ENCODE assay signal across 14 mouse cellular contexts in genomic region chr14:77636931-77637330, GRCm38 (mm10).
A peak's percentile ranks its signal among the peaks of the same experiment; 100 is the strongest.
DNase-seq lines count a peak whose midpoint lies in the region; ATAC-seq lines count a peak whose summit lies in the region.
"Had no signal": no experiment of that assay in that cellular context is flagged by ENCODE, and none has a peak within 500 bp of the region (broad histone marks: within the 10 kb centered on the region; RNA-seq: fewer than 3 reads in every experiment).

No protein-coding gene starts in this region.

- DNase-seq in frontal cortex, postnatal 25 days (ENCODE audit: low spot score in 2 of 2), result no peak
- no peak for DNase-seq in midbrain, embryonic 10.5 days (ENCODE audit: low spot score)
- no peak for DNase-seq in lung, postnatal 25 days (ENCODE audit: low spot score)
- no peak for DNase-seq in heart, embryonic 10.5 days (ENCODE audit: low spot score)
- DNase-seq: adrenal gland, postnatal 36 days; cerebellum, postnatal 10 days; kidney, adult 8-10 months had no signal

- 39% methylated on average over 6 of the region's 6 CpGs for WGBS in midbrain, embryonic 10.5 days
- WGBS in midbrain, embryonic 16.5 days, result 14% methylated on average over 6 of the region's 6 CpGs
- 9% methylated on average over 6 of the region's 6 CpGs for WGBS in hindbrain, embryonic 12.5 days
- WGBS in neural tube, embryonic 15.5 days, result 19% methylated on average over 6 of the region's 6 CpGs
- 30% methylated on average over 6 of the region's 6 CpGs for WGBS in heart, embryonic 10.5 days

- H3K27me3 ChIP-seq in midbrain, embryonic 10.5 days (ENCODE audit: low read depth, poor library complexity, severe bottlenecking), result peaks cover 7% of the 10 kb centered on the region; the same call in 1 of the 2 replicates
- no peaks in the 10 kb centered on the region for H3K27me3 ChIP-seq in midbrain, embryonic 16.5 days (ENCODE audit: control insufficient read depth, insufficient read depth, low read depth, low read length)
- peaks cover 4% of the 10 kb centered on the region; the same call in 1 of the 2 replicates for H3K27me3 ChIP-seq in hindbrain, embryonic 12.5 days
- H3K27me3 ChIP-seq in neural tube, embryonic 15.5 days (replicated peaks), result no peaks in the 10 kb centered on the region
- H3K27me3 ChIP-seq in heart, embryonic 10.5 days (ENCODE audit: insufficient read depth, poor library complexity, severe bottlenecking), result no peaks in the 10 kb centered on the region
- H3K27me3 ChIP-seq: heart, embryonic 13.5 days; Patski had no signal

- no peak overlapping the region for H3K4me3 ChIP-seq in midbrain, embryonic 10.5 days
- H3K4me3 ChIP-seq in midbrain, embryonic 16.5 days (ENCODE audit: low read depth, low read length), result no peak overlapping the region
- H3K4me3 ChIP-seq in hindbrain, embryonic 12.5 days, result no peak overlapping the region
- H3K4me3 ChIP-seq in neural tube, embryonic 15.5 days (replicated peaks), result no peak overlapping the region
- H3K4me3 ChIP-seq in heart, embryonic 10.5 days, result no peak overlapping the region
- H3K4me3 ChIP-seq: heart, embryonic 13.5 days had no signal

- no peak overlapping the region for H3K4me2 ChIP-seq in midbrain, embryonic 16.5 days (ENCODE audit: low read length)
- H3K4me2 ChIP-seq in hindbrain, embryonic 12.5 days (replicated peaks), result no peak overlapping the region
- no peak overlapping the region for H3K4me2 ChIP-seq in neural tube, embryonic 15.5 days
- H3K4me2 ChIP-seq: heart, embryonic 13.5 days; liver, embryonic 11.5 days had no signal

- H3K36me3 ChIP-seq in midbrain, embryonic 10.5 days, result no peaks in the 10 kb centered on the region
- H3K36me3 ChIP-seq in midbrain, embryonic 16.5 days (ENCODE audit: control insufficient read depth, insufficient read depth, low read length), result no peaks in the 10 kb centered on the region
- no peaks in the 10 kb centered on the region for H3K36me3 ChIP-seq in hindbrain, embryonic 12.5 days
- no peaks in the 10 kb centered on the region for H3K36me3 ChIP-seq in neural tube, embryonic 15.5 days
- H3K36me3 ChIP-seq in heart, embryonic 10.5 days, result no peaks in the 10 kb centered on the region
- H3K36me3 ChIP-seq: heart, embryonic 13.5 days had no signal

- H3K9ac ChIP-seq in midbrain, embryonic 16.5 days (ENCODE audit: low read depth, low read length), result no peak overlapping the region
- H3K9ac ChIP-seq in hindbrain, embryonic 12.5 days, result no peak overlapping the region
- no peak overlapping the region for H3K9ac ChIP-seq in neural tube, embryonic 15.5 days (replicated peaks)
- H3K9ac ChIP-seq: heart, embryonic 13.5 days had no signal

- peaks cover 58% of the 10 kb centered on the region for H3K4me1 ChIP-seq in midbrain, embryonic 10.5 days
- H3K4me1 ChIP-seq in midbrain, embryonic 16.5 days (ENCODE audit: control insufficient read depth, insufficient read depth, low read length), result peaks cover 20% of the 10 kb centered on the region
- peaks cover 18% of the 10 kb centered on the region for H3K4me1 ChIP-seq in hindbrain, embryonic 12.5 days
- H3K4me1 ChIP-seq in neural tube, embryonic 15.5 days, result peaks cover 28% of the 10 kb centered on the region
- H3K4me1 ChIP-seq in heart, embryonic 10.5 days, result peaks cover 30% of the 10 kb centered on the region

- no peaks in the 10 kb centered on the region for H3K9me3 ChIP-seq in midbrain, embryonic 10.5 days (replicated peaks)
- no peaks in the 10 kb centered on the region for H3K9me3 ChIP-seq in midbrain, embryonic 16.5 days (replicated peaks; ENCODE audit: control insufficient read depth, low read length, poor library complexity, severe bottlenecking)
- H3K9me3 ChIP-seq in hindbrain, embryonic 12.5 days (replicated peaks), result no peaks in the 10 kb centered on the region
- no peaks in the 10 kb centered on the region for H3K9me3 ChIP-seq in neural tube, embryonic 15.5 days (replicated peaks)
- no peaks in the 10 kb centered on the region for H3K9me3 ChIP-seq in heart, embryonic 10.5 days
- H3K9me3 ChIP-seq: heart, embryonic 13.5 days had no signal

- 0 out of 2 replicates have a peak overlapping the region, but pooled peaks have one; percentile 33 for H3K27ac ChIP-seq in midbrain, embryonic 10.5 days (replicated peaks)
- H3K27ac ChIP-seq in midbrain, embryonic 16.5 days (ENCODE audit: low read length), result no peak overlapping the region
- H3K27ac ChIP-seq in hindbrain, embryonic 12.5 days, result peak overlapping the region; percentile 9; the same call in 1 of the 2 replicates
- H3K27ac ChIP-seq in neural tube, embryonic 15.5 days (replicated peaks), result 0 out of 2 replicates have a peak overlapping the region, but pooled peaks have one; percentile 18
- no peak overlapping the region for H3K27ac ChIP-seq in heart, embryonic 10.5 days
- H3K27ac ChIP-seq: heart, embryonic 13.5 days had no signal

- ATAC-seq in frontal cortex, adult (ENCODE audit: low TSS enrichment), result peak; percentile 99
- ATAC-seq in midbrain, embryonic 16.5 days, result no peak
- peak; percentile 71 for ATAC-seq in hindbrain, embryonic 12.5 days (ENCODE audit: low FRiP score)
- ATAC-seq in neural tube, embryonic 15.5 days (ENCODE audit: low FRiP score), result no peak
- ATAC-seq: Patski had no signal

Comparison
In these comparisons a context has a peak if more than half of its experiments do, and no peak if none do; other contexts are left out.
1. H3K27ac ChIP-seq: peak in midbrain, embryonic 10.5 days (single experiment), hindbrain, embryonic 12.5 days (single experiment) and neural tube, embryonic 15.5 days (single experiment); none in midbrain, embryonic 16.5 days (single experiment) and heart, embryonic 10.5 days (single experiment).
2. ATAC-seq: peak in frontal cortex, adult (single experiment) and hindbrain, embryonic 12.5 days (single experiment); none in midbrain, embryonic 16.5 days (single experiment) and neural tube, embryonic 15.5 days (single experiment).